Mouse (Mus musculus): Measurements from ENCODE around the gene Lrrfip1. TPM values are rescaled to one million over a fixed set of nuclear protein-coding genes. Genes with fewer than 3 reads are reported as not detected.

Lrrfip1 gene
- polyA plus RNA-seq, 1 experiment from 2014 or later, result 33.0 TPM

DNA sequence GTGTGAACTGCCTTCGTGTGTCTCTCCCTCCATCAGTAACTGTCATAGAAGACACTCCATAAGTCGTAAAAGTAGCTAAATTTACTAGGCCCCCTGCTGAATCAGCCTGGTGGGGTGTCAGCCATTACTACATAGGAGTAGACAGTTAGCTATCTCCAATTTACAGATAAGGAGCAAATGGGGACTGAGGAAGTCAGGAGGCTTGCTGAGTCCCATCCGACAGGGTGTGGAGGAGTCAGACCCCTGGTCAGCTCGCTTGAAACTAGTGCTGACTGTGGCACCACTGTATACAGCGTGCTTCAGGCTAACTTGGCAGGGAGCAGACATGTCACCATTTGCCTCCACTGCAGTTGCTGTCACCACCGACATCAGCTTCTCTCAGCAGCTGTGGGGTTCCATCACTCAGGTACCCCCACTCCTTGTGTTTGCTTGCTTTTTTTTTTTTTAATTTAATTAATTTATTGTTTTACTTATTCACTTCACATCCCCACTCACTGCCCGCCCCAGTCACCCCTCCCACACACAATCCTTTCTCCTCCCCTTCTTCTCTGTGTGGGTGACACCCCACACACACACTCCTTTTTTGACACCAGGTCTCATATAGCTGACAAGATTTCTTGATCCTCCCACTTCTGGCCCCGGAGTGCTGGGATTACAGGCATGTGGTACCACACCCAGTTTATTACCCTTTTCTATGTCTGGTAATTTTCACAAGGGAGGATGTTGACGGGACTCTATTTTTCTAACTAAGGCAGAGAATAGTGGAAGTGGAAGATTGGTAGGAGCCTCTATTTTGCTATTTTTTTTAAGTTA is 61.5 kb downstream of the Lrrfip1 start:
- no peak overlapping the region for H3K27ac ChIP-seq
- H3K9me3 ChIP-seq, result no peaks in the 10 kb centered on the region
- peaks cover 35% of the 10 kb centered on the region for H3K4me1 ChIP-seq
- no peaks in the 10 kb centered on the region for H3K36me3 ChIP-seq
- H3K27me3 ChIP-seq, result no peaks in the 10 kb centered on the region
- H3K9ac ChIP-seq, result no peak overlapping the region
- H3K4me2 ChIP-seq (replicated peaks), result no peak overlapping the region
- no peak overlapping the region for H3K4me3 ChIP-seq
- 70% methylated on average over 9 of the region's 9 CpGs for WGBS
- no peak for ATAC-seq (ENCODE audit: insufficient number of reproducible peaks, insufficient read depth, low FRiP score, low TSS enrichment)

DNA sequence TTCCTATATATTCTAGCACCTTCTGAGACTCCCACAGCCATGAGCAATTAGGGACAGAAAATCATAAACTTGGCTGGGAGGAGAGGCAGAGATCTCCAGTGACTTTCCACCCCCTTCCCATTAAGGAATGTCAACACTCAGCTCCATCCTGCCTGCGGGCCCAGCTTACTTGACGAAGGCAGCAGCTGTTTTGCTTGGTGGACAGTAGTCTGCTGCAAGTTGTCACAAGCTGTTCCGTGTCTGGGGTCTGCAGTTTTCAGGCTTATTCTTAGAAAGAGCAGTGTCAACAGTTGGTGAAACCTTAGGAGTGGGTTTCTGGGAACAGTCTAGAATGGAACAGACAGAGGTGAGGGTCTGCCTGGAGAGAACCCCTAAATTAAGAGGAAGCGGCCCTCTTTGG is 62.6 kb downstream of the Lrrfip1 start:
- H3K9ac ChIP-seq, result no peak overlapping the region
- no peak overlapping the region for H3K4me3 ChIP-seq
- no peak overlapping the region for H3K4me2 ChIP-seq (replicated peaks)
- H3K9me3 ChIP-seq, result no peaks in the 10 kb centered on the region
- peaks cover 40% of the 10 kb centered on the region for H3K4me1 ChIP-seq
- no peak for ATAC-seq (ENCODE audit: insufficient number of reproducible peaks, insufficient read depth, low FRiP score, low TSS enrichment)
- 62% methylated on average over 4 of the region's 4 CpGs for whole genome bisulfite sequencing
- H3K27ac ChIP-seq, result 0 out of 2 replicates have a peak overlapping the region, but pooled peaks have one; percentile 31
- H3K36me3 ChIP-seq, result no peaks in the 10 kb centered on the region
- H3K27me3 ChIP-seq, result no peaks in the 10 kb centered on the region

DNA sequence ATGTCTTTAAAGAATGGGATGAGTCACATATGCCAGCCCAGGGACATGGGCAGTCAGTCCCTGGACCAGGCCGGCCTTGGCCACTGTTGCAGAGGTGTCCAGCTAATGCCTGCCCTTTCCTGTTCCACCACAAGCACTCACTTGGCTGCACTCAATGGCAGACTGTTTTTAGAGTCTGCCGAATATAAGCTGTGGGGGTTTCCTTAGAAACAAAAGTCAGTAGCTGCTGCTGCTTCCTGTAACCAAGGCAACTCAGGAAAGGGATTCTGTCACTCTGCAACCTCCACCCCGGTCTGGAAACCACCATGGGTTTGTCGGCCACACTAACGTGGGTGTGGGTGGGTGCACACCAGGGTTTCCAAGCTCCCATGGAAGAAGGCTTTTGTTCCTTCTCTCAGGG is 63.8 kb downstream of the Lrrfip1 start:
- WGBS, result 38% methylated on average over 5 of the region's 5 CpGs
- Histone ChIP-seq H3K27me3 (no peaks in the 10 kb centered on the region), H3K4me1 (peaks cover 38% of the 10 kb centered on the region), H3K9ac (no peak overlapping the region), H3K4me3 (no peak overlapping the region), H3K36me3 (no peaks in the 10 kb centered on the region), H3K4me2 (replicated peaks) (no peak overlapping the region), H3K9me3 (no peaks in the 10 kb centered on the region), H3K27ac (no peak overlapping the region)
- no peak for ATAC-seq (ENCODE audit: insufficient number of reproducible peaks, insufficient read depth, low FRiP score, low TSS enrichment)

DNA sequence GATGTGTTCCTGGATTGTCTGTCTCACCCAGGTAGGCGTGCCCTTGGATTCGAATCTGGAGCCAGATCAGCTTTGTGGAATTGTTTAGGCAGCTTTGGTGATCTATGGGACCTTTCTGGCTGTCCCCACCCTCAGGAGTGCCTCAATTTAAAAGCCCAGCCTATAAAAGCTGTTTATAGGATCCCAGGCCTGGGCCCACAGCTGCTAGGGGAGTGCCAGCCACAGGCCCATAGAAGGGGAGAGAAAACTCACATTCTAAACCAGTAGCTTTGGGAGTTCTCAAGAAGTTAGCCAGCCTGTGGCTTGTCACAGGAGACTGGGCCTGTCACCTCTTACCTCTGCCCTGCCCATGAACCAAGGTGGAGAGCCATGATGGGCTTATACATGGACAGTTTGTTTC is 65.5 kb downstream of the Lrrfip1 start:
- H3K9ac ChIP-seq, result no peak overlapping the region
- no peak overlapping the region for H3K4me2 ChIP-seq (replicated peaks)
- H3K4me1 ChIP-seq, result peaks cover 29% of the 10 kb centered on the region
- H3K36me3 ChIP-seq, result no peaks in the 10 kb centered on the region
- H3K9me3 ChIP-seq, result no peaks in the 10 kb centered on the region
- no peak overlapping the region for H3K27ac ChIP-seq
- H3K4me3 ChIP-seq, result no peak overlapping the region
- WGBS, result 95% methylated on average over 2 of the region's 2 CpGs
- H3K27me3 ChIP-seq, result no peaks in the 10 kb centered on the region
- ATAC-seq (ENCODE audit: insufficient number of reproducible peaks, insufficient read depth, low FRiP score, low TSS enrichment), result no peak

DNA sequence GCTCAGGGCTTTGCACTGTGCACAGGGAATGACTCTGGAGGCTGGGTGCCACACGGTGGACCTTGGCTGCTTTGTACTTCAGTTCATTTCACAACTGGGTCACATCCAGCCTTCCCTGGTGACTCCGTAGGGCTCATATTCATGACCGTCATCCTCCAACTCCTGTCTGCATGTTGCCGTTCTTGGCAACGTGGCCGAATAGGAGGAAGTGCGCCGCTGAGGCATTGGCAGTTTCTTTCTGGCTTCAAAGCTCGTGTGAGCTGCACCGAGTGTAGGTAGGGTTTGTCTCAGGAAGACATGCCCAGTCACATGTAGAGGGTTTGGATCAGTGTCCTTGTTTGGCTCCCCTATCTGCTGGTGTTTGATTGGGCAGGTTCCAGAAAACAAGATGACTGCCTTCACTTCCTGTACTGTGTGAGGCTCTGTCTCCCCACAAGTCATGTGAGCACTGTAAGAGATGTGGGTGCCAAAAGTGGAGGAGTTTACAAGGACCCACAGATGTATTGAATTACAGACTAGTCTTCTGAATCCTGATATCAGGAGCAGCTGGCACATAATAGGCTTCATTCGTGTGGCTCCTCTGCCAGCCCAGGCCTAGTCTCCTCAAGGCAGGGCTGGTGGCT is 66.5 kb downstream of the Lrrfip1 start:
- H3K27ac ChIP-seq, result no peak overlapping the region
- H3K4me1 ChIP-seq, result peaks cover 32% of the 10 kb centered on the region
- ATAC-seq (ENCODE audit: insufficient number of reproducible peaks, insufficient read depth, low FRiP score, low TSS enrichment), result no peak

DNA sequence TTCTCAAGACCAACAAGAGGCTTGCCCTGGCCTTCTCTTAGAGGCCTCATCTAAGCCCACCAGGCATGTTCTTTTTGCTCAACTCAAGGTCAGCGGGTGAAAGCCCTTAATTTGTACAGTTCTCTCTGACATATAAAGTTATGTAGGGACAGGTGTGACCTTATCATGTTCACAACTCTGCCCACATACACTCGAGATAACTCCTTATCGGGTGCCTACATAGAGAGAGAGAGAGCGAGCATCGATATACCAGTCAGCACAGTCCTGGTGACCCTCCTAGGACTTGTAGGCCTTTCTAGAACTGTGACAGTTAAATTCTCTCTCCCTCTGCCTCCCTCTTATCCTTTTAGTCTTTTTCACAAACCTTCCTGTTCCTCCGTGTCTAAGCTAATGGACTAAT is 67.5 kb downstream of the Lrrfip1 start:
- Histone ChIP-seq H3K9ac (no peak overlapping the region), H3K27ac (no peak overlapping the region), H3K9me3 (no peaks in the 10 kb centered on the region), H3K27me3 (no peaks in the 10 kb centered on the region), H3K4me1 (peaks cover 26% of the 10 kb centered on the region), H3K36me3 (no peaks in the 10 kb centered on the region), H3K4me3 (no peak overlapping the region), H3K4me2 (replicated peaks) (no peak overlapping the region)
- ATAC-seq (ENCODE audit: insufficient number of reproducible peaks, insufficient read depth, low FRiP score, low TSS enrichment), result no peak
- 92% methylated on average over 6 of the region's 6 CpGs for WGBS

More for the DNA sequence above, 66.5 kb downstream of the Lrrfip1 start:
- WGBS, result 88% methylated on average over 11 of the region's 11 CpGs
- H3K4me2 ChIP-seq (replicated peaks), result no peak overlapping the region
- no peaks in the 10 kb centered on the region for H3K9me3 ChIP-seq
- no peak overlapping the region for H3K9ac ChIP-seq
- H3K27me3 ChIP-seq, result no peaks in the 10 kb centered on the region
- H3K36me3 ChIP-seq, result no peaks in the 10 kb centered on the region
- H3K4me3 ChIP-seq, result no peak overlapping the region

DNA sequence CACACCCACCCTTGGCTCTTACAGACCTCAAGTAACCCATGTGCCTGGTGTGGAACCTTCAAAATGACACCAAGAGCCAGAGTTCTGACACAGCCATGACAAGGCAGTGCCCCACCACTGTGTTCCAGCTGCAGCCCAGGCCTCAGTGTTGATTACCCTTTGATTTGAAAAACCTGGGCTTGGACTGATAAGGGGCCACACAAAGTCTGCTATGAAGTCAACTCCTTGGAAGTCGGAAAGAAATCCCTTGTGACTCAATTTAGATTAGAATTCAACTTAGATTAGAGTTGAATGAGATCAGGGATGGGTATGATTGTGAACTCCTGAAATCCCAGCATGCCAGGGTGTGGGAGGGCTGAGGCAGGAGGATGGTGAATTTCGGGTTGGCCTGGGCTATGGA is 68.1 kb downstream of the Lrrfip1 start:
- Histone ChIP-seq H3K4me3 (no peak overlapping the region), H3K4me1 (peaks cover 24% of the 10 kb centered on the region), H3K36me3 (no peaks in the 10 kb centered on the region), H3K27ac (no peak overlapping the region), H3K9me3 (no peaks in the 10 kb centered on the region), H3K4me2 (replicated peaks) (no peak overlapping the region), H3K27me3 (no peaks in the 10 kb centered on the region), H3K9ac (no peak overlapping the region)
- ATAC-seq (ENCODE audit: insufficient number of reproducible peaks, insufficient read depth, low FRiP score, low TSS enrichment), result no peak
- 80% methylated on average over 2 of the region's 2 CpGs for WGBS

DNA sequence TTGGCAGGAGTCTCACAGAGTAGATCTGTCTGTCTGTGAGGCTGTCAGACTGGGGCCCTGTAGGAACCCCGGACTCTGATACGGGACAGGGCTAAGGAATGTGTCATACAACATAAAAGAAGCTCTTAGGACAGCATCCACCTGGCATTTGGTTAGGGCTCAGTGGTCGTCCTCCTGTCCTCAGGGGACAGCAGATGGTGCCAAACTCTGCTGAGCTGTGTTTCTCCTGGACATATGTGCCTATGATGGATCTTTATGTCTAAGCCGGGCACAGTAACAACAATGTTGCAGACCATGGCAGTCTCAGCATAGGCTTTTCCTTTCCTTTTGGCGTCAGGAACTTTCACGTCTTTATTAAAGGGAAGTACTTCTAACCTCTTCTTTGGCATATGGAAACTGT is 69.2 kb downstream of the Lrrfip1 start:
- Histone ChIP-seq H3K9ac (no peak overlapping the region), H3K9me3 (no peaks in the 10 kb centered on the region), H3K4me2 (replicated peaks) (no peak overlapping the region), H3K27ac (no peak overlapping the region), H3K4me3 (no peak overlapping the region), H3K27me3 (no peaks in the 10 kb centered on the region), H3K36me3 (no peaks in the 10 kb centered on the region), H3K4me1 (peaks cover 20% of the 10 kb centered on the region)
- no peak for ATAC-seq (ENCODE audit: insufficient number of reproducible peaks, insufficient read depth, low FRiP score, low TSS enrichment)
- WGBS, result 82% methylated on average over 6 of the region's 6 CpGs

DNA sequence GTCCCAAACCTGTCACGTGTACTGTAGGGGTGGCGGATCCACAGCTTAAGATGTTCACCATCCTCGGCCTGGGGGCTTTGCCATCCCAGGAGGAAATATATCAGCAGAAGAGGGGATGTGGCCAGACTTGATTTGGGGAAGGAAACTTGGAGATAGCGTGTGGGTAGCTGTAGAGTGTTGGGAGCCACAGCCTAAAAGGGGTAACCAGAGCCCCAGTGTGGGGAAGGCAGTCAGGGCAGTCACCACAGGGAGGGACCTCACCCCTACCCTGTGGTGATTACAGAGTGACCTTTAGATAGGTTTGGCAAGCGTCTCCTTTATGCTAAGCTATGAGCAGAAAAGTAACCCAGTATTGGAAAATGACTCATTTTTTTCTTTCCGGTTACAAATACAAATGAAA is 71.0 kb downstream of the Lrrfip1 start:
- Histone ChIP-seq H3K27ac (no peak overlapping the region), H3K36me3 (no peaks in the 10 kb centered on the region), H3K9me3 (no peaks in the 10 kb centered on the region), H3K4me2 (replicated peaks) (no peak overlapping the region), H3K27me3 (no peaks in the 10 kb centered on the region), H3K9ac (no peak overlapping the region), H3K4me3 (no peak overlapping the region), H3K4me1 (peaks cover 17% of the 10 kb centered on the region; the same call in 1 of the 2 replicates)
- no peak for ATAC-seq (ENCODE audit: insufficient number of reproducible peaks, insufficient read depth, low FRiP score, low TSS enrichment)
- 78% methylated on average over 6 of the region's 6 CpGs for WGBS

DNA sequence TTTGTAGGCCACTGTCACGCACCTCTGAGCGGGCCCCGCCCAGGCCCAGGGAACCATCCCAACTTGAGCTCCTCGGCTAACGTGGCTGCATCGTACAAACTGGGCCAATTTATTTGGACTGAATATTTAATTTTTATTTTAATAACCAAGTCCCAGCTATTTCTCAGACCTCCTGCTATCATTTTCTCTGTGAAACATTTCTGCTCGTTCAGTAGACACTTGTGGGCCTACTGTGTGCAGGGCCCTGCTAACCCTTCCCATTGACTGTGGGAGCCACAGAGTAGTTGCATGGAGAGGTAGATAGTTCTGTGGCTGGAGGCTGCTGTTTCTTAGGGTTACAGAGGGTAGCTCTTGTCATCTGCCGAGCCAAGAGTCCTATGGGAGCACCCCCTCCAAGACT is 72.0 kb downstream of the Lrrfip1 start:
- no peaks in the 10 kb centered on the region for H3K36me3 ChIP-seq
- H3K9ac ChIP-seq, result no peak overlapping the region
- no peaks in the 10 kb centered on the region for H3K27me3 ChIP-seq
- WGBS, result 92% methylated on average over 8 of the region's 8 CpGs
- ATAC-seq (ENCODE audit: insufficient number of reproducible peaks, insufficient read depth, low FRiP score, low TSS enrichment), result no peak
- H3K4me2 ChIP-seq (replicated peaks), result no peak overlapping the region
- no peak overlapping the region for H3K27ac ChIP-seq
- H3K4me3 ChIP-seq, result no peak overlapping the region
- H3K4me1 ChIP-seq, result 0 out of 2 replicates have a peak, but pooled peaks cover 11% of the 10 kb centered on the region
- no peaks in the 10 kb centered on the region for H3K9me3 ChIP-seq

DNA sequence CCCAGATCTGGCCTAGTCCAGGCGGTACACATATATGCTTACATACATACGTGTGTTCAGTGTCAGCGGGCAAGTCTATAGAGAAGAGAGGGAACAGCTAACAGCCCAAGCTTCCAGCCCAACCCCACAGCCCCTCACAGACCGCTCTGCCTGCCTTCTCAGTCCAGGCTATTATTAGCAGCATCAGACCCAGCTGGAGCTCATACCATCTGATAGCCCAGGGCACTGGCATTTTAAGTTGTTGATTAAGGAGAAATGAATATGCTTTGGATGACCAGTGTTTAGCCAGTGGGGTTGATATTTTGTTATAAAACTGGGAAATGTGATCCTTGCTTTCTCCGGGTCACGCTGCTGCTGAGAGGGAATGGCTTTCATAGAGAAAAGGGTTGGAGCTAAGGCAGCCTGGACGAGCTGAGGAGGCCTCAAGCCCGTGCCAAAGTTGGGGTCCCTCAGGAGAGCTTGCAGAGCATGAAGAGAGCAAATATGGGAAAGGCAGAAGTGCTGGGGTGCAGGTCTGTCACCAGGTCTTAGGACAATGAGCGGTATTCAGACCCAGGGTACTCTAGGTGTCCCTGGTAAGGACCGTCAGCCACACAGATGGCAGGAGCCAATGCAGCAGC is 73.2 kb downstream of the Lrrfip1 start:
- H3K27me3 ChIP-seq, result no peaks in the 10 kb centered on the region
- no peak overlapping the region for H3K4me3 ChIP-seq
- H3K9me3 ChIP-seq, result no peaks in the 10 kb centered on the region
- H3K36me3 ChIP-seq, result no peaks in the 10 kb centered on the region
- no peak overlapping the region for H3K9ac ChIP-seq
- H3K4me1 ChIP-seq, result peaks cover 21% of the 10 kb centered on the region
- no peak for ATAC-seq (ENCODE audit: insufficient number of reproducible peaks, insufficient read depth, low FRiP score, low TSS enrichment)
- H3K27ac ChIP-seq, result no peak overlapping the region
- WGBS, result 65% methylated on average over 10 of the region's 10 CpGs
- H3K4me2 ChIP-seq (replicated peaks), result no peak overlapping the region

DNA sequence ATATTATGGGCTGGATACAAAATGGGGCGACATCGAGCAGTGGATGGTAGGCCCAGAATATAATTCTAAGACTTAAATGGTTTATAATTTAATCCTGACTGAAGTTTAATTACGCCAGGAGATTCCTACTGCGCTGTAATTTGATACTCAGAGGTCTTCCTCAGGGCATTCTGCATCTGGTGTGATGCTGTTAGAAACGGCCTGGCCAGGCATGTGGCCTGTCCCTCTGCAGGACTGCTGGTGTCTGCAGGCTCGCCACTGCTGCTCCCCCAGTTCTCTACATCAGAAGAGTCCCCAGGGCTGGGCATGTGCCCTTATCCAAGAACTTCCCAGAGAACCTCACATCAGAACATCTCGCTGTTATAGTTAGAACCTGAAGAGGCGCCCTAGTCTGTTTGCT is 78.4 kb downstream of the Lrrfip1 start:
- no peak overlapping the region for H3K9ac ChIP-seq
- WGBS, result 32% methylated on average over 8 of the region's 8 CpGs
- H3K4me3 ChIP-seq, result no peak overlapping the region
- H3K27ac ChIP-seq, result peak overlapping the region; percentile 41; the same call in 1 of the 2 replicates
- H3K9me3 ChIP-seq, result no peaks in the 10 kb centered on the region
- no peaks in the 10 kb centered on the region for H3K27me3 ChIP-seq
- H3K4me2 ChIP-seq (replicated peaks), result no peak overlapping the region
- H3K4me1 ChIP-seq, result peaks cover 24% of the 10 kb centered on the region
- H3K36me3 ChIP-seq, result no peaks in the 10 kb centered on the region
- no peak for ATAC-seq (ENCODE audit: insufficient number of reproducible peaks, insufficient read depth, low FRiP score, low TSS enrichment)
